In the genomic region with DNA sequence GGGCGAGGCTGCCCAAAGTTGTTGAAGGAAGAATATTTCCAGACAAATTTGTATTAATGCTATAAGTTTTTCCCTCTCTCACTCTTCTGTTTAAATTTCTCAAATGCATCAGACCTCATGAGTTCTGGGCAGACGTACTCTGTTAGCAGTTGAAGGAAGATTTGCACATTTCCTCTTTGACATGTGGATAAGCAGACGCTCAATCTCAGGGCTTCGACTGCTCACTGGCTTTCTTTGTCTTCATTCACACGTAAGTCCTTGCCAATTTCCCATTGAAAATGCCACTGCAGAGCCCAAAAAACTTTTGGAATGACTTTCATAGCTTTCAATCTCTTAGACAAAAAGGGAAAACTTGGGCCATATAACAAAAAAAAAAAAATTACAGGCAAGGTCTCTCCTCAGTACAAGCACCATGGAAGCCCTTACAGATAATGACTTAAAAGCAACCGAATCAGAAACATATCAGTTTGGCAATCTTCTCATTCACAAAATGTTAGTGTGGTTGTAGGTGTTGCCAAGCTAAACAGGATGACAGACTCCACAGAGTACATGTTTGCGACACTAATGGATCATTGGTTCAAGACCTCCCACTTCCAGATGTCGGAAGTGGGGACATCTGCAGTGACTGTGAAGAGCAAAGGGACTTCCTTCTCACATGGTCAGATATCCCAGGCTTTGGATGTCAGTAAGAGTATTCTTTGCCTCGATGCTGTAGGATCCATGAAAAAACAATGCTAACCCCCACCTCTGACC, we compare ENCODE assay signal across 21 mouse cellular contexts.
DNase-seq lines count a peak whose midpoint lies in the region; ATAC-seq and TF ChIP-seq lines count a peak whose summit lies in the region.
"Had no signal": no experiment of that assay in that cellular context is flagged by ENCODE, and none has a peak within 500 bp of the region (broad histone marks: within the 10 kb centered on the region; RNA-seq: fewer than 3 reads in every experiment).

No protein-coding gene starts in this region.

- H3K4me1 ChIP-seq in forebrain, postnatal 0 days (ENCODE audit: insufficient read depth) = no peaks in the 10 kb centered on the region
- H3K4me1 ChIP-seq in forebrain, embryonic 13.5 days = no peaks in the 10 kb centered on the region
- H3K4me1 ChIP-seq in lung, embryonic 16.5 days (replicated peaks; ENCODE audit: control insufficient read depth, insufficient read depth, low read length) = no peaks in the 10 kb centered on the region; the same call in 1 of the 2 replicates
- H3K4me1 ChIP-seq in lung, adult 2 months (ENCODE audit: control insufficient read depth, insufficient read depth, low read length) = no peaks in the 10 kb centered on the region
- H3K4me1 ChIP-seq: embryonic facial prominence, embryonic 12.5 days; heart, embryonic 10.5 days; hindbrain, embryonic 13.5 days had no signal

- WGBS in forebrain, postnatal 0 days = 63% methylated on average over 9 of the region's 9 CpGs
- 85% methylated on average over 9 of the region's 9 CpGs for WGBS in forebrain, embryonic 13.5 days
- 48% methylated on average over 9 of the region's 9 CpGs for WGBS in lung, embryonic 16.5 days
- 60% methylated on average over 9 of the region's 9 CpGs for WGBS in lung, adult 2 months

- no peaks in the 10 kb centered on the region for H3K27me3 ChIP-seq in forebrain, postnatal 0 days (ENCODE audit: insufficient read depth, low read length)
- H3K27me3 ChIP-seq in forebrain, embryonic 13.5 days = no peaks in the 10 kb centered on the region
- no peaks in the 10 kb centered on the region for H3K27me3 ChIP-seq in lung, embryonic 16.5 days (ENCODE audit: control insufficient read depth, insufficient read depth, low read depth, low read length)
- H3K27me3 ChIP-seq: CH12.LX; embryonic facial prominence, embryonic 12.5 days; hindbrain, embryonic 13.5 days had no signal

- TF ChIP-seq POLR2A in lung, adult 2 months (IDR thresholded peaks at IDR 0.05; ENCODE audit: borderline replicate concordance, extremely low read depth, low read depth, low read length) = no peak

- no peak overlapping the region for H3K27ac ChIP-seq in forebrain, postnatal 0 days (ENCODE audit: low read depth, low read length)
- H3K27ac ChIP-seq in forebrain, embryonic 13.5 days = no peak overlapping the region
- H3K27ac ChIP-seq in lung, embryonic 16.5 days (ENCODE audit: low read length) = peak overlapping the region; percentile 52; the same call in 1 of the 2 replicates
- H3K27ac ChIP-seq: embryonic facial prominence, embryonic 12.5 days; heart, embryonic 10.5 days; hindbrain, embryonic 13.5 days; hindbrain, postnatal 0 days had no signal

- H3K4me3 ChIP-seq in forebrain, postnatal 0 days (ENCODE audit: low read depth, low read length) = no peak overlapping the region
- H3K4me3 ChIP-seq in forebrain, embryonic 13.5 days = no peak overlapping the region
- no peak overlapping the region for H3K4me3 ChIP-seq in lung, embryonic 16.5 days (ENCODE audit: low read length)
- H3K4me3 ChIP-seq in lung, adult 2 months (replicated peaks; ENCODE audit: extremely low read depth, low read depth, low read length) = no peak overlapping the region
- H3K4me3 ChIP-seq: embryonic facial prominence, embryonic 12.5 days; heart, embryonic 10.5 days; hindbrain, embryonic 13.5 days had no signal

- no peak for TF ChIP-seq CTCF in forebrain, postnatal 0 days (IDR thresholded peaks at IDR 0.05; ENCODE audit: low read depth)
- TF ChIP-seq CTCF in lung, adult 2 months (IDR thresholded peaks at IDR 0.05; ENCODE audit: insufficient read depth, low read length) = no peak

- DNase-seq in forebrain, postnatal 0 days = peak; percentile 61
- no peak for DNase-seq in lung, adult 2 months
- peak; percentile 56 for DNase-seq in fat pad, adult 2 months (ENCODE audit: extremely low read depth, low read depth, low spot score)
- DNase-seq in ovary, adult 18-20 months (ENCODE audit: low spot score) = no peak
- DNase-seq in kidney, postnatal 14 days = no peak
- DNase-seq: adrenal gland, postnatal 25 days; cerebellum, adult 11-12 months; cerebellum, adult 9-10 months; cerebellum, postnatal 25 days; gastrocnemius, postnatal 10 days; heart, adult 18-20 months; heart, postnatal 14 days had no signal

- H3K36me3 ChIP-seq in forebrain, postnatal 0 days (ENCODE audit: insufficient read depth) = no peaks in the 10 kb centered on the region
- H3K36me3 ChIP-seq in forebrain, embryonic 13.5 days (ENCODE audit: poor library complexity, severe bottlenecking) = no peaks in the 10 kb centered on the region
- no peaks in the 10 kb centered on the region for H3K36me3 ChIP-seq in lung, embryonic 16.5 days (ENCODE audit: control insufficient read depth, insufficient read depth, low read length)
- H3K36me3 ChIP-seq: embryonic facial prominence, embryonic 12.5 days; heart, embryonic 10.5 days; hindbrain, embryonic 13.5 days had no signal

- peak; percentile 73 for ATAC-seq in forebrain, postnatal 0 days
- ATAC-seq in forebrain, embryonic 13.5 days = no peak
- ATAC-seq in lung, embryonic 16.5 days (ENCODE audit: low read depth) = peak; percentile 93
- ATAC-seq: activated CD4-positive, CD25-positive, alpha-beta regulatory T cell, adult 4 months; hindbrain, postnatal 0 days; Patski had no signal

- no peak overlapping the region for H3K9ac ChIP-seq in forebrain, postnatal 0 days
- H3K9ac ChIP-seq in forebrain, embryonic 13.5 days = no peak overlapping the region
- H3K9ac ChIP-seq in lung, embryonic 16.5 days (ENCODE audit: low read length) = no peak overlapping the region
- H3K9ac ChIP-seq: embryonic facial prominence, embryonic 12.5 days; hindbrain, embryonic 13.5 days had no signal

- no peak overlapping the region for H3K4me2 ChIP-seq in forebrain, postnatal 0 days (ENCODE audit: low read depth)
- H3K4me2 ChIP-seq in forebrain, embryonic 13.5 days = no peak overlapping the region
- H3K4me2 ChIP-seq in lung, embryonic 16.5 days (ENCODE audit: low read depth, low read length) = no peak overlapping the region
- H3K4me2 ChIP-seq: embryonic facial prominence, embryonic 12.5 days; hindbrain, embryonic 13.5 days had no signal

- H3K9me3 ChIP-seq in forebrain, postnatal 0 days (ENCODE audit: low read length) = no peaks in the 10 kb centered on the region
- H3K9me3 ChIP-seq in forebrain, embryonic 13.5 days (replicated peaks) = no peaks in the 10 kb centered on the region
- H3K9me3 ChIP-seq in lung, embryonic 16.5 days (ENCODE audit: control insufficient read depth, low read length) = no peaks in the 10 kb centered on the region
- H3K9me3 ChIP-seq: embryonic facial prominence, embryonic 12.5 days; heart, embryonic 10.5 days; hindbrain, embryonic 13.5 days had no signal

Comparison
In these comparisons a context has a peak if more than half of its experiments do, and no peak if none do; other contexts are left out.
1. DNase-seq: peak in forebrain, postnatal 0 days (single experiment) and fat pad, adult 2 months (single experiment); none in lung, adult 2 months (single experiment), ovary, adult 18-20 months (single experiment) and kidney, postnatal 14 days (single experiment).